Mouse (Mus musculus): ENCODE measurements around the gene Rflnb.

Gene Rflnb

DNA sequence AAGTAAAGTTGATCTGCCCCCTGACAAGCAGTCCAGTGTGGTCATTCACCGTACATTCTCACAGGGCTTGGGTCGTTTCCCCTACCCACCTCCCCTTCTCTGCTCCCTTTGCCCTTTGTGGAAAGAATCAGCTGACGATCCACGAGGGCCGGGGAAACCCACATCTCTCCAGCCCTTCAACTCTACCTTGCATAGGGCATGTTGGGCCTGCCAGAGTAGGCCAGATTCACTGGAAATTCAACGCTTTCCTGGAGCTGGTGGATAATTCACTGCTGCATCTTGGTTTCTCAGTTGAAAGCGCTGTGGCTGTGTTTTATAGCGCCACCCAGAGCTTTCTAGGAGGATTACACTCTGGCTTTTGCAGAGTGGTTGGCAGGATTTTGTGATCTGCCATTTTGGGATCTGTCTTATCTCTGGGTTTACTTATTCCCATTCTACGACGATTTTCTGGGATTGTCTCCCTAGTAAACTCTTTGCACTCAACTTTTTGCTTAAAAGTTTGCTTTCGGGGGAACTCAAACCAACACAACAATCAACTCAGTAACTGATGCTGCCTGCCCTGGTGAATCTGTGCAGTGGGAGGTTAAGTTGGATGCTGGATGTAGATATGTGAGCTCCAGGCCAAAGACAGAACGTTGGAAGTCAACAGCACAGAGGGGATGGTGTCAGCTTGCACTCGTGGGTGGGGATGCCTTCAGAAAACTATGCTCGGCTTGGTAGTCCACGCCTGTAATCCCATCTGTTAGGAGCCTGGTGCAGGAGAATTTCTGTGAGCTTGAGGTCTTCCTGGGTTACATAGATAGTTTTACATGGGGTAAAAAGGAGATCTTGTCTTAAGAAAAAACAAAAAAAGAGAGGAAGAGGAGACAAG, 36.4 kb downstream of the Rflnb start:
- peak; percentile 52 for DNase-seq (ENCODE audit: low spot score)

DNA sequence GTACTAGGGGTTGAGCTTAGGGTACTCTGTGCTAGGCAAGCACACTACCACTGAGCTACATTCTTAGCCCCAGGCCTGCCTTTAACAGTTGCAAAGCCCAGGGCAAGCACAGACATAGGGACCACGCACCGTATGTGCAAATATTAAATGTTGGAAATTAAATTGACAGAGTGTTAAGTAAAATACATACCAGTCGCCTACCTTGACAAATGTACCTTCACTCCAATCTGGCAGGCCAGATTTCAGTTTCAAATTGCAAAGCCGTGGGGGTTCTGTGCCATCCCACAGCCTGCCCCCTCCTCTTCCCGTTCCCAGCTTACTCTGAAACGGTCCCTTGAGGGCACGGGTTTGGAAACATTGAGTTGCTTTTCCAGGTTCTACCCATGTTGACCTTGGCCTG, 41.6 kb downstream of the Rflnb start:
- peak; percentile 44 for DNase-seq (ENCODE audit: low spot score)

DNA sequence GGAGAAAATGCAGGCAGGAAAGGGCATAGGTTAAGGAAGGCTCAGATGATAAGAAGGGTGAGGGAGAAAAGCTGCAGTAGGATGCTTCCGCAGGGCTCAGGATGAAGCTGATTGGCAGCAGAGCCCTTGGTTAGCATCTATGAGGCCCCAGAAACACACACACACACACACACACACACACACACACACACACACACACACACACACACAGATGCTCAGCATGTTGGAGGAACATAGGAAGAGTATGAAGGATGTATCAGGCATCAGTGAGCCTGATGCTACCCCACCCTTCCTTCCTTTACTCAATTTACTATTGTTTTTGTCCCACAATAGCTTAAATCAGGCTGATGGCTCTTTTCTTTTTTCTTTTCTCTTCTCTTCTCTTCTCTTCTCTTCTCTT, 43.0 kb downstream of the Rflnb start:
- DNase-seq (ENCODE audit: low spot score) = no peak

DNA sequence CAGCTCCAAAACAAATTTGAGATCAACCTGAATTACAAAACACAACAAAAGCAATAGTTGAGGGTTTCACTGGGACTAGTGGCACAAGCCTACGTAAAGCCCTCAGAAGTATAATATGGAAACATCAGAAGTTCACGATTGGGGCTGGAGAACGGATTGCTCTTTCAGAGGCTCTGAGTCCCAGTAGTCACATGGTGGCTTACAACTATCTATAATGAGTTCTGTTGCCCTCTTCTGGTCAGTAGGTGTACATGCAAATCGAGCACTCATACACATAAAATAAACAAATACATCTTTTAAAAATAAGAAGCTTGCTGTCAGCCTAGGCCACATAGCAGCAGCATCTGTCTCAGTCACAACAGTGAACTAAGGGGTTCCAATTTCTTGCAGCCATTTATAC, 44.4 kb downstream of the Rflnb start:
- DNase-seq (ENCODE audit: low spot score) = no peak

DNA sequence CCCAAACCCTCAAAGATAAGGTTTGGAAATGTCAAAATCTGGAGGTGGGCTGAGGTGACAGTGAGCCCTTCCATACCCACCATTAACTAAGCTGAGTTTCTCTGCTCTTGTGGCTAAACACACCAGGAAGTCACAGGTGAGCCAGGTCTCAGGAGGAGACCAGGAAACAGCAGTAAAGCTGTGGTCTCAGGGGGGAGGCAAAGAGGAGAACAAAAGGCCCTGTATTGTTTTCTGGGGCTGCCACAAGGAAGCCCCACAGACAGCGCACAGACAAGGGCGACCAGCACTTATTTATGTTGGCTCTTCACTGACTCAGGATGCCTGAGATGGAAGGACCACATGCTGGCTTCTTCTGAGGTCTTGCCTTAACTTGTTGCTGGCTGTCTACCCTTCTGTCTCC, 47.2 kb downstream of the Rflnb start:
- no peak for DNase-seq (ENCODE audit: low spot score)

DNA sequence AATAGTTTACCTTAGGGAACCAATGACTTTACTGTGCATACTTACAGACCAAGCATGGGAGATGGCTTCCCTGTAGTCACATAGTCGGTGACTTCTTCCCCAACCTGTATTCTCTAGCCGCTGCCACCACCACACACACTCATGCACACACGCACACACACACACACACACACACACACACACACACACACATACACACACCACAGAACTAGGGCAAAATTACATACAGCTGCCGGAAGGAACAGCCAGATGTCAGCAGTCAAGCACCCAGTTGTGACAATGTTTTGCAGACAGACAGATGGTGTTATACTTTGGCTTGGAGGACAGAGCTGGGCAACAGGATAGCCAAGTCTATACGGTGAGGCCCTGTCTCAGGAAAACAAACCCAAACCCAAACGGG, 49.5 kb downstream of the Rflnb start:
- DNase-seq (ENCODE audit: low spot score) = no peak

DNA sequence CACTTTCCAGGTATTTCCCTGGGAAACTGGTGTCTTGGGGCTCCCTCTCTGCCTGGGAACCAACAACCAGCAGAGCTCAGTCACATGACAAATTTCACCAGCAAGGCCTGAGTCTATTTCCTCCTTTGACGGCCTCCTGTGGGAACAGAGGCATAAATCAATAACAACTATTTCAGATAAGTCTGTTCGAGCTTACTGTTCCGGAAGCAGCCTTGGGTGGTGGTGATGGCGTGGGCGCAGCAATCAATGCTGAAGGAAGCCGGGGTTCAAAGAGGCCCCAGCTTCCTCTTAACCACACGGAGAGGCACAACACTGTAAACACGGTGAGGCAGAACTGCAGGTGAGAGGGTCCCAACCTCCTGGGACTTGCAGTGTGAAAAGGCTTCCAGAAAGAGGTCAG, 50.8 kb downstream of the Rflnb start:
- no peak for DNase-seq (ENCODE audit: low spot score)

DNA sequence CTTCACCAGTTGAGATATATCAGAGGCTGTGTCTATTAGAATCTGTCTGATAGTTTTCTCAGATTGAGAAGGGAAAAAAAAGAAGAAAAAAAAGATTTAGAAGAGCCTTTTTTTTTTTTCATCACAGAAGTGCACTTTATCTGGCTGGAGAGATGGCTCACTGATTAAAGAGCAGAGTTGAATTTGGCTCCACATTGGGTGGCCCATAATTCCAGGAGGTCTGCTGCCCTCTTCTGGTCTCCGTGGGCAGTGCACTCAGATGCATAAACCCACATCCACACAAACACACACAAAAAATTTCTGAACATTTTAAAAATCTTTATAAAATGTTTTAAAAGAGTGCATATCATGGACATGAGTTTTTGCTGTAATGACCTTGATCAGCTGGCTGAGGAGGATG, 53.6 kb downstream of the Rflnb start:
- no peak for DNase-seq (ENCODE audit: low spot score)

DNA sequence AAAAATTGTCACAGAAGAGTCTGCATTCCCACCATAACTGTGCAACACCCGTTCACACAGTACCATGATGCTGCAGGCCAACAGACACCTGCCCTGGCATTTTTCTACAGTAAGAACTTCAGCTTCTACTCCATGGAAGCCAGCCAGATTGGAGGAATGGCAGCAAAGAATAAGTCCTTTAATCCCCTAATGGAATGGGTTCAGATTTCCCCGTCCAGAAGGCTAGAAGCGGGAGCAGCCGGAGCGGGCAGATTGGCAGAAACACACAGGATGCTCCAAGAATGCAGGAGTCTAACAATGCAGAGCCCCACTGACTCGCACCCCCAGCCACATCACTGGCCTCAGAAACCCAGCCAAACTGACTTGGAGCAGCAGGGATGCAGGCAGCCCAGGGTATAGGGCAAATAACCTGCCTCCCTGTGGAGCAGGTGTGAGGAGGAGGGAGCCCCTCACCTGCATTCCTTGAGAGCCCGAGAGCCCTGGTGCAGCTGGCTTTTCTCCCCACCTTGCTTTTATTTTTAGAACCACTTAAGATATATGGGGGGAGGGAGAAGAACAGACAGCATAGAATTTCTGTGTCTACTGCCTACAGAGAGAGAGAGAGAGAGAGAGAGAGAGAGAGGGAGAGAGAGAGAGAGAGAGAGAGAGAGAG, 54.5 kb downstream of the Rflnb start:
- DNase-seq (ENCODE audit: low spot score) = no peak

DNA sequence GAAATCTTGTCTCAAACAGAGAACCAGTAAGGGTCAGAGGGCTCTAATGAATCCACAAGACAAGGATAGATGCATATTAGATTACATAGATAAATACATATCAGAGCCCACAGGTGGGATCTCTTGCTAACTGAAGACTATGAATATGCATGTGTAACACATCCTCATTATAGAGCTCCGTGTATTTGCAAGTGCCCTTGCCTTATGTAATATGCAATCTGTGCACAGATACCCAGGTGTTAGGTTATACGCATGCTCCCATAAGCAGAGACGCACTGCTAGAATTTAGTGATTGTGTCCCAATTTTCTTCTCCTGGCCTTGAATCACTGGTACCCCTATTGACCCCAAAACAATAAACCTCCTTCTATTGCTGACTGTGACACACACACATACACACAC, 55.4 kb downstream of the Rflnb start:
- DNase-seq (ENCODE audit: low spot score) = no peak

DNA sequence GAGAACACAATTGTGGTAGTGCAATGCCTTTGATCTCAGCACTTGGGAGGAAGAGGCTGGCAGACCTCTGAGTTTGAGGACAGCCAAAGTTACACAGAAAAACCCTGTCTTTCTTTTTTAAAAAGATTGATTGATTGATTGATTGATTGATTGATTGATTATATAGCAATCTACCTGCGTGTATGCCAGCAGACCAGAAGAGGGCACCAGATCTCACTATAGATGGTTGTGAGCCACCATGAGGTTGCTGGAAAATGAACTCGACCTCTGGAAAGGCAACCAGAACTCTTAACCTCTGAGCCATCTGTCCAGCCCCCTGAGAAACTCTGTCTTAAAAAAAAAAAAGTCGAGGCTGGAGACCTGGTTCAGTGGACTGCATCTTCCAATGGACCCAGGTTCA, 57.0 kb downstream of the Rflnb start:
- DNase-seq (ENCODE audit: low spot score) = no peak

Data from layer of hippocampus, adult 11-12 months (tissue).